Mouse (Mus musculus): ENCODE results near the gene Cox4i2.

DNA sequence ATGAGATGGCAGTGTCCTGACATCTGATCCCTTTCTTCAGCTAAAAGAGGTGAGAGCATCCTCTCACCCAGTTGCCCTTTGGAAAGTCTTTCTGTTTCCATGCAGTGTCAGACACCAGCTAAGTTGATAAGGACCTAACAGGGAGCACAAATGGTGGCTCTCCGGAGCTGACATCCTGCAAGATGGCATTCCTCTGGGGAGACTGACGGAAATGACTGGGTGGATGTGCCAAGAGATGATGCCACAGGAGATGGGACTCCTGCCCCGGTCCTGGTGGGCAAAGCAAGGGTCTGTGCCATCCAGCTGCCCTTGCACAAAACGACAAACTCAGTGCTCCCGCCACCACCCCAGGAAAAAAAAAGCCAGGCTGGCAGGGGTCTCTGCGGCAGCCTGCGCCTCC lies 46.8 kb upstream of the Cox4i2 start:
- TF ChIP-seq POLR2A (IDR thresholded peaks at IDR 0.05; ENCODE audit: insufficient read depth, low read length) (no peak), CTCF (IDR thresholded peaks at IDR 0.05; ENCODE audit: low read depth, low read length) (no peak), EP300 (IDR thresholded peaks at IDR 0.05; ENCODE audit: insufficient read depth, low read depth, low read length) (no peak)
